Mouse (Mus musculus) gastrocnemius, adult 18-20 months (tissue): Measurements from ENCODE around the gene F5. TPM values are rescaled to one million over a fixed set of nuclear protein-coding genes. Genes with fewer than 3 reads are reported as not detected.

Source experiments
- DNase-seq: peaks from one replicate; pipeline ENCODE4 v3.0.0; 2021; ENCODE audit warnings: low spot score
- total RNA-seq, 2 experiments: library from RNA; stranded (reverse); gene quantifications; 2 replicates each; pipeline ENCODE4 v1.2.3; 2021

The F5 gene
- total RNA-seq, 2 experiments from 2014 or later: 0.05 to 0.09 TPM

DNA sequence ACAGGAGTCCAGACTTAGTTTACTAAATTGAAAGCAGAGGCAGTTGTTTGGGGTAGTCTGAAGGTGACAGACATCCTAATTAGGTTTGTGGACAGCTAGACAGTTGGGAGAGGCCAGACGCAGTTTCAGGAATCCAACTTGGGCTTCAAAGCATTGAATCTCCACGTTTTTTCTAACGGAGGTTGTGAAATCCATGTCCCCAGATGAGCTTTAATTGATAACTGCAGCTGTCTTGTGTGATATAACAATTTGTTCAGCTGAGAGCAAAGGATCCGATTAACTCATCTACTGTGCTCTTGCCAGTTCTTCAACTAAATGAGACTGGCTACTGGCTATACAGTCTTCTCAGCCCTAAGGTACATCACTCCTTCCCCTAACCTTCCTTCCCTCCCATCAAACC, 6.9 kb downstream of the F5 start:
- DNase-seq: peak; percentile 6

- DNase-seq: peak; percentile 28
Observed at GRCm38 (mm10) chr1:164159781-164160180, 8.1 kb downstream of the F5 start.

GRCm38 (mm10) chr1:164162745-164163144, 11.1 kb downstream of the F5 start:
- no peak for DNase-seq

DNA sequence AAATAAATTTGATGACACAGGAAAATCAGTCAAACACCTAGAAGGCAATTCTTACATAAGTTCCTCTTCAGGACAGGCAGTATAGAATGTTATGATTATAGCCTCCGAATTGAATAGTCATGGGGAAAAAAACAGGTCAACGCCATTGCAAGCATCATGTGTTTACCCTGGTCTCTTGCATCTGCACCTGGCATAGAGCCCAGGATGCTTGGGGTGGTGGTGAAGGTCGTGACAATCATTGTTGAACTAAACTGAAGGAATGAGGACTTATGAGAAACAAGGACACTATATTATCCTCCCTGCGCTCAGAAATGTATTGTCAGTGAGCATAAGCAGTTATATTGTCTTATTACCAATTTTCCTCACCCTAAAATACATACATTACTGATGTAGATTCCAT, 17.2 kb downstream of the F5 start:
- DNase-seq: no peak

- DNase-seq: no peak
Observed at GRCm38 (mm10) chr1:164170434-164170833, 18.8 kb downstream of the F5 start.

GRCm38 (mm10) chr1:164173145-164173544, 21.5 kb downstream of the F5 start:
- no peak for DNase-seq

DNA sequence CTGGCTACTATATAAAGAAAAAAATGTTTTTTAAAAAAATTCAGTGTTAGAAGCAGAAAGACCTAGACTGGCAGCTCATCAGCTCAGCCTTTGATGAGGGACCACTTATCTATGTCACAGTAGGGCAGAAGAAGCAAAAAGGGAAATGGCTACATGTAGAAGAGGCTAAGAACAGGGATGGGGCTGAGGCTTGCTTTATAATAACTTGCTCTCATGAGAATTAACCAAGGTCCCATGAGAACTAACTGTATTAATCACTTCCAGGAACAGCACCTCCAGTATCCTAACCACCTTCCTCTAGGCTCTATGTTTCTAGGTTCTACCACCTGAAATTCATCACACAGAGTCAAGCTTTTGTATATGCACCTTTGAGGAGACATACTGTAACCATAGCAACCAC, 25.2 kb downstream of the F5 start:
- DNase-seq: no peak

DNA sequence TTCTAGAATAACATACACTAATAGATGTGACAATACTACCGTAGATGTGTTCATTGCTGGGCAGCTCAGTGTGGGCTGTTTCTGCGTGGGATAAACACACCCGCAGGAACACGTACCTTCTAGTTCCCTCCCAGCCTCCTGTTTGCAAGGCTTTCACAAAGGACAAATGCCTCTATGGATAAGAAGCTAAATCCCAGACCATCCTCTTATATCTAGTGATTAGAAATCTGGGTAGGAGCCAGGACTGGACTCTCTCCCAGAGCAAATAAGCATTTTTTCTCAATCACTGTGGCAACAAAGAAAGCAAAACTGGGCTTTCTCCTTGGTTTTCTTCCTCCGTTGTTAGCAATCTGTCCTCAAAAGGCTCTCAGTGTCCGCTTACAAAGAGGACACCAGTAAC, 26.8 kb downstream of the F5 start:
- no peak for DNase-seq

GRCm38 (mm10) chr1:164184142-164184870, 32.7 kb downstream of the F5 start:
- DNase-seq: peak; percentile 74

- no peak for DNase-seq
Observed at GRCm38 (mm10) chr1:164184871-164185223, 33.2 kb downstream of the F5 start.

GRCm38 (mm10) chr1:164185316-164185715, 33.7 kb downstream of the F5 start:
- DNase-seq: no peak

- DNase-seq: no peak
Observed at GRCm38 (mm10) chr1:164187002-164187560, 35.4 kb downstream of the F5 start.

GRCm38 (mm10) chr1:164199551-164199950, 47.9 kb downstream of the F5 start:
- DNase-seq: no peak

GRCm38 (mm10) chr1:164208437-164208836, 56.8 kb downstream of the F5 start:
- no peak for DNase-seq

GRCm38 (mm10) chr1:164210899-164211298, 59.3 kb downstream of the F5 start:
- no peak for DNase-seq

- DNase-seq: no peak
Observed at GRCm38 (mm10) chr1:164212686-164213085, 61.0 kb downstream of the F5 start.

- DNase-seq: no peak
Observed at GRCm38 (mm10) chr1:164214190-164214589, 62.6 kb downstream of the F5 start.

DNA sequence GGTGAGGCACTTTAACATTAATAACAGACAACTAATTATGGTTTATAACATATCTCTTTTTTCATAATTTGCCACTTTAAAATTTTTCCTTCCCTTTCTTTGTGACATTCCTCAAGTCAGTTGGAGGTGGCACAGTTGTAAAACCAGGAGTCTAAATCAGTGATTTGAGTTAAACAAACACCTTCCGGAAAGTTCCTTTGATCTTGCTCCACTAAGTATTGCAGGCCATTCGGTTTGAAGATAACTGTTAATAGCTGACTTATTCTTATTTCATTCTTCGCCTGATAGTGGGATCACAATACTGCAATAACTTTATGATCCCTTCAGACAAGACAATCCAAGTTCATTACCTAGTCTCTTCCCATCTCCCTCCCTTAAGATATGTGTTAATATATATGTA, 63.5 kb downstream of the F5 start:
- DNase-seq: no peak

GRCm38 (mm10) chr1:164215540-164215939, 63.9 kb downstream of the F5 start:
- DNase-seq: peak; percentile 18

DNA sequence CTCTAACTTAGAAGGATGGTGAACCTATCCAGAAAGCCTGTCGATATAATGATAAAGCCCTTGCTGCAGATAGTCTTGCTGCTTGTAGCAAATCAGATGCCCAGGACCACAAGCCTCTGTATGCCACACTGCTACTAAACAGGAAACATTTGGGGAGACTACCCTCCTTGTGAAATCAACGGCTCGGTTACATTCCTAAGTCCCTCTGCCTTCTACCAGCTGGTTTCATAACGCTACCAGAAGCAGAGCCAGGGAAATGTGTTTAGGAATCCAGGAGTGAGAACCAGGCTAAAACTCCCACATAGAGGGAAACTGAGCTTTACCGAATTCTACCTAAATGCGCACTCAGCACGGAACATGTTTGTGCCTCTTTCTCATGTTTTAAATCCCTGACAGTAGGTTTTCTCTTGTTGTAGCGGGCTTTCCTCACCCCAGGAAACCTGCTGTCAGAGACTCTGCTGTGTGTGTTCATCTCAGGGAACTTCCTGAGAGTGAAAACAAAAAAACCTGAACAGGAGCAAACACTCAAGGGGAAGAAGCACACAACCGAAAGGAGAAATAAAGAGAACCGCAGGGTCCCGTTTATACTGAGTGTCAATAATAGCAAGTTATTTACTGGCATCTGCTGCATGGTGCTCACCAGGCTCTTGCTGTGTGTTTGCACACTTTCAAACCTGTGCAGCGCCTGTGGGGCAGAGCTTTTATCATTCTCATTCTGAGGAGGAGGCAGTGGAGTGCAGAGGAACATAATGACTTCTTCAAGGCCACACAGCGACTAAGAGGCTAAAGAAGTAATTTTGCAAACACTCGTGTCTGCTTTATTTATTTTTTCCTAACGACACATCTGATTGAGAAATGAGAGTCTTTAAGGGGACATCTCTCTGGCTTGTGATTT, 66.4 kb downstream of the F5 start:
- no peak for DNase-seq

DNA sequence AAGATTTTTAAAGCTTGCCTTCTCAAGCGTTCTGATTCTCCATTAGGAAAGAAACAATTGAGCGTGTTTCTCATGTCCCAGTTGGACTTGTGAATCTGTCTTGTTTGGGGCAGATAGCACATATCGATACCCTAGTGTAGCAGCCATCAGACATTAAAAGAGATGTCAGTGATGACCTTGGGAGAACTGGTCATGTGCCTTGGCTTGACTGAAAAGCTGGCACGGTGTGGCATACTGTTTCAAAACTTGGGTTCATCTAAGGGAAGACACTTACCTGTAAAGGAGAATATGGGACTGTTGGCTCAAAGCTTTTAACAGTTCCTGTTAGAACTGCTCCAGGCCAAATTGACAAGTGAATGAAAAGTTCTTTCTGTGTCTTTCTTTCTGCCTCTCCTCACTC, 68.6 kb downstream of the F5 start:
- no peak for DNase-seq

GRCm38 (mm10) chr1:164223089-164223488, 71.5 kb downstream of the F5 start:
- no peak for DNase-seq
